Mouse (Mus musculus): ENCODE measurements around the gene Stx8.

- TF ChIP-seq CTCF (IDR thresholded peaks at IDR 0.05; ENCODE audit: low read depth, low read length) = no peak
- TF ChIP-seq POLR2A (IDR thresholded peaks at IDR 0.05; ENCODE audit: extremely low read depth, insufficient read depth, low read length) = no peak
Observed at GRCm38 (mm10) chr11:68121660-68122059, 155.7 kb downstream of the Stx8 start.
